13 mouse cellular contexts compared by ENCODE assay signal in the genomic region with DNA sequence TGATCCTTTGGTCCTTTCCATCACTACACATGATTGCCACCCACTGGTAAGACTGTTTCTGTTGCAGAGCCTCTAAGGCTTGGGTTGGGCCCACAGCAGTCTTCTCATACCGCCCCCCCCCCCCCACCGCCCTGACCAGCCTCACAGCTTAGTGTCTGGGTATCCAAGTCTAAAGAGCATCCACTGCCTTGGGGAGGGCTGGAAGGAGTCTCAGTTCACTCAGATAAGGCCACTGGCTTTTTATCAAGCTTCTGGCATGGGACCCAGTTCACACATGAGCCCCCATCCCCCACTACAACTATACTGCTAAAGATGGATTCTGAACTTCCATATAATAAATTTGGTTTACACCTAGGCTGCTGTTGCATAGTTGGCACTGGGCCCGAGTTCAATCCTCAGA.
"Had no signal": no experiment of that assay in that cellular context is flagged by ENCODE, and none has a peak within 500 bp of the region (broad histone marks: within the 10 kb centered on the region; RNA-seq: fewer than 3 reads in every experiment).

No protein-coding gene starts in this region.

- H3K4me2 ChIP-seq: limb, embryonic 13.5 days; midbrain, embryonic 13.5 days had no signal

- H3K27ac ChIP-seq: layer of hippocampus, adult 2 months; limb, embryonic 13.5 days; liver, embryonic 14.5 days; midbrain, embryonic 13.5 days had no signal

- H3K4me3 ChIP-seq: layer of hippocampus, adult 2 months; limb, embryonic 13.5 days; midbrain, embryonic 13.5 days had no signal

- ATAC-seq: intestine, postnatal 0 days; midbrain, embryonic 13.5 days had no signal

- H3K9ac ChIP-seq: limb, embryonic 13.5 days; liver, embryonic 14.5 days; midbrain, embryonic 13.5 days had no signal

- H3K27me3 ChIP-seq: limb, embryonic 13.5 days; midbrain, embryonic 13.5 days had no signal

- H3K4me1 ChIP-seq: limb, embryonic 13.5 days; midbrain, embryonic 13.5 days had no signal

- H3K36me3 ChIP-seq: limb, embryonic 13.5 days had no signal

- DNase-seq: kidney, adult 8-10 months; kidney, postnatal 4 days; lung, adult 2 months; lung, postnatal 36 days; right cerebral cortex, adult 18-20 months; right cerebral cortex, postnatal 4 days; spleen, adult 18-20 months; thymus, postnatal 36 days had no signal
